Mouse (Mus musculus) layer of hippocampus, adult 2 months (tissue): Measurements from ENCODE around the gene Klk4. TPM values are rescaled to one million over a fixed set of nuclear protein-coding genes. Genes with fewer than 3 reads are reported as not detected.

Experiments used
- DNase-seq, 2 experiments: peaks; one replicate each; pipeline ENCODE4 v3.0.0; 2022; ENCODE audit warnings: low spot score in 2 of 2
- H3K27ac ChIP-seq: fragments of 200-600 bp; 2 replicates; pipeline ENCODE4 v1.8.1; 2022
- H3K4me3 ChIP-seq: fragments of 200-600 bp; 2 replicates; pipeline ENCODE4 v1.8.1; 2022; ENCODE audit warnings: mild to moderate bottlenecking
- CTCF ChIP-seq: fragments of 200-600 bp; conservative IDR thresholded peaks from 2 replicates; pipeline ENCODE4 v1.8.1; 2022; ENCODE audit warnings: antibody characterized with exemption, mild to moderate bottlenecking, moderate library complexity
- total RNA-seq, 2 experiments: library from RNA; stranded (reverse); gene quantifications; 2 replicates each; pipeline ENCODE4 v1.2.3; 2021

The Klk4 gene
- total RNA-seq, 2 experiments from 2014 or later, result not detected

- no peak for TF ChIP-seq CTCF
- DNase-seq, result no peak
- H3K4me3 ChIP-seq, result no peak overlapping the region
- no peak overlapping the region for H3K27ac ChIP-seq
Observed at GRCm38 (mm10) chr7:43932337-43932736, 51.4 kb downstream of the Klk4 start.

GRCm38 (mm10) chr7:43933440-43933839 lies 52.5 kb downstream of the Klk4 start, which contains the start of gene Klk15:
TSS of gene Klk15 (plus strand) at chr7:43933740.
- DNase-seq, result no peak
- no peak for TF ChIP-seq CTCF
- no peak within 1 kb of the TSS for H3K27ac ChIP-seq
- no peak within 1 kb of the TSS for H3K4me3 ChIP-seq

DNA sequence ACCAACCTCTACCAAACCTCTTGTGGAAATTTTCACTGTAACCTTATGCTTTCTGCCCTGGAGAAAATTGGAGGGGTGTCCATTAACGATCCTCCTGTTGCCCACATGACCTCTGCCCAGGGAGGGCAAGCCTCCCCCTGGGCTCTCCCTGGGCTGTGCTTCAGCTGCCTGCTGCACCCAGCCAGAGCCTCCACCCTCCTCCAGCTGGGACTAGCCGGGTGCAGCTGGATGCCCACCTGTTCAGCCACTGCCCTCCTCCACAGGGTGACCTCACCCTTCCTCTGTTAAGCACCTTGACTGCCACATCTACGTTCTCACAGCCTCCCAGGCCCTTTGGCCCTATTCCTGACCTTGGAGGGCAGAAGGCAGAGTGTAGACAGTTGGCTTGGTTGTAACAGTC lies 53.8 kb downstream of the Klk4 start:
- Histone ChIP-seq H3K27ac (no peak overlapping the region), H3K4me3 (no peak overlapping the region)
- no peak for TF ChIP-seq CTCF
- no peak for DNase-seq

Other genes with a start within 250 kb of the Klk4 start
- not detected for gene Ceacam18, start 246.5 kb upstream of the Klk4 start, total RNA-seq
- gene Siglece, start 221.0 kb upstream of the Klk4 start, total RNA-seq, result 1 to 10 TPM in 1 of 2 experiments, under 1 TPM in 1; 0.97 to 1.3 TPM
- 10 to 100 TPM; 10.9 to 11.1 TPM for gene Ctu1, start 209.1 kb upstream of the Klk4 start, total RNA-seq
- gene Klk14, start 190.7 kb upstream of the Klk4 start, total RNA-seq, result not detected
- gene Klk13, start 168.6 kb upstream of the Klk4 start, total RNA-seq, result not detected
- gene Klk12, start 112.3 kb upstream of the Klk4 start, total RNA-seq, result not detected
- gene Klk11, start 106.6 kb upstream of the Klk4 start, total RNA-seq, result not detected
- 1 to 10 TPM; 1.5 to 1.7 TPM for gene Klk10, start 100.1 kb upstream of the Klk4 start, total RNA-seq
- not detected for gene Klk9, start 89.3 kb upstream of the Klk4 start, total RNA-seq
- 10 to 100 TPM; 25.2 to 27.6 TPM for gene Klk8, start 83.6 kb upstream of the Klk4 start, total RNA-seq
- under 1 TPM; 0.25 to 0.26 TPM for gene Klk7, start 69.9 kb upstream of the Klk4 start, total RNA-seq
- gene Klk6, start 56.7 kb upstream of the Klk4 start, total RNA-seq, result under 1 TPM in 1 of 2 experiments, not detected in 1; 0.87 TPM
- gene Klk5, start 39.2 kb upstream of the Klk4 start, total RNA-seq, result not detected
- not detected for gene Klk15, start 52.6 kb downstream of the Klk4 start, total RNA-seq
- gene Klk1b8, start 69.5 kb downstream of the Klk4 start, total RNA-seq, result not detected
- not detected for gene Klk1b1, start 85.6 kb downstream of the Klk4 start, total RNA-seq
- not detected for gene Klk1b9, start 94.9 kb downstream of the Klk4 start, total RNA-seq
- not detected for gene Klk1b11, start 114.7 kb downstream of the Klk4 start, total RNA-seq
- not detected for gene Klk1b26, start 131.0 kb downstream of the Klk4 start, total RNA-seq
- gene Klk1b27, start 171.1 kb downstream of the Klk4 start, total RNA-seq, result not detected
- not detected for gene Klk1b21, start 221.2 kb downstream of the Klk4 start, total RNA-seq
- not detected for gene Klk1b22, start 231.5 kb downstream of the Klk4 start, total RNA-seq